Mouse (Mus musculus): ENCODE data around the gene Kitl.

Gene Kitl

GRCm38 (mm10) chr10:100015370-100016325 lies at the start of gene Kitl:
Gene Kitl (plus strand): TSS chr10:100015630.
- peak; percentile 43 to 49 for DNase-seq (ENCODE audit: low spot score in 2 of 2)

DNA sequence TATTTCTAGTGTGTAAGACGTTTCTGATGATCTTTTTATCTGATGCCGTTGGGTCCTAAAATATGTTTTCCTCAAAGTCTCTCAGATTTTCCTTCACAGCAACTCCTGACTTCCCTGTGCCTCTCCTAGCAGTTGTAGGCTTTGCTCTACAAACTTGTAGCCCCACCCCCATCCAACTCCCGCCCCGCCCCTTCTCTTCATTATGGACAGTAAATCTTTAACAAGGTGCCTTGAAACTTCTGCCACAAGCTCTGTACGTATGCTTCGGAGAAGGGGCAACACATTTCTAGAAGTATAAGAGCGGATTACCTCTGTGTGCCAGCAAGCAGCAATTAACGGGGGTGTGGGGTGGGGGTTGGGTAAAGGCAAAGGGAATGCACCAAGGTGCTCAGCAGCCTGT lies 42.6 kb upstream of the Kitl start:
- DNase-seq (ENCODE audit: low spot score in 2 of 2): no peak

- no peak for DNase-seq (ENCODE audit: low spot score in 2 of 2)
Measured at GRCm38 (mm10) chr10:99980096-99980495, 35.3 kb upstream of the Kitl start.

DNA sequence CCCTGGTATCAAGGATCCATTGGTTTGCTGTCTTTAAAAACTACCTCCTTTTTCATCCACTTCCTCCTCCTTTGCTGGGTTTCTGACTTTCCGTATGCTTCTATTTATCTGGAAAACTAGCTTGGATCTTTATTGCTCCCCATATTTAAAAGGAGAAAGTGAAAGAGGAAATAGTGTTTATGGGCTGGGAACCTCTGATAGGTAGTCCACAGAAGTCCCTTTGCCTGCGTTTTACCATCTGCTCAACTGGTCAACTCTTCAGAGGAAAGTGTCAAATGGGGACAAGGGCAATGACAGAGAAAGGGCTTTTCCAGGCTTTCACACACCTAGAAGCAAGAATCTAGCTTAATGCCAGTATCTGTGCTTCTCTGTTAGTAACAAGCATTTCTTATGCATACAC lies 34.5 kb upstream of the Kitl start:
- DNase-seq (ENCODE audit: low spot score in 2 of 2): no peak

GRCm38 (mm10) chr10:99981887-99982286 lies 33.5 kb upstream of the Kitl start:
- no peak for DNase-seq (ENCODE audit: low spot score in 2 of 2)

- no peak for DNase-seq (ENCODE audit: low spot score in 2 of 2)
Measured at GRCm38 (mm10) chr10:99986745-99987144, 28.7 kb upstream of the Kitl start.

- no peak for DNase-seq (ENCODE audit: low spot score in 2 of 2)
Measured at GRCm38 (mm10) chr10:99989758-99990157, 25.7 kb upstream of the Kitl start.

DNA sequence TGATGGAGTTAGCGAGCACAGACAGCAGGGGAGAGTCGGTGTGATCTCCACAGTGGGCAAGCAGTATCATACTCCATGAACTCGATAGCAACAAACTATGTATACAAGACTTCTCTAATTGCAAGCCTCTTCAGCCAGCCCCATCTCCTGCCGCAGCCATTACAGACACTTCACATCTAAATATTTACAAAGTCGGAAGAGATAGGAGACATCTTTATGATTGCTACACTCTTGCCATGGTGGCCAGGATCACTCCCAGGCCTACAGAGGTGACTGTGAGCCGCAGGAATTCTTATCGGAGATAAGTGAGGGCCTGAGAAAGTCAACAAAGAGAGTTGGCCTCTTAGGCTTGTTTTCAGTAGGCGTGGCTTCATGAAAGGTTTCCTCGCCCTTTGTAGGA lies 23.3 kb upstream of the Kitl start:
- DNase-seq (ENCODE audit: low spot score in 2 of 2): no peak

DNA sequence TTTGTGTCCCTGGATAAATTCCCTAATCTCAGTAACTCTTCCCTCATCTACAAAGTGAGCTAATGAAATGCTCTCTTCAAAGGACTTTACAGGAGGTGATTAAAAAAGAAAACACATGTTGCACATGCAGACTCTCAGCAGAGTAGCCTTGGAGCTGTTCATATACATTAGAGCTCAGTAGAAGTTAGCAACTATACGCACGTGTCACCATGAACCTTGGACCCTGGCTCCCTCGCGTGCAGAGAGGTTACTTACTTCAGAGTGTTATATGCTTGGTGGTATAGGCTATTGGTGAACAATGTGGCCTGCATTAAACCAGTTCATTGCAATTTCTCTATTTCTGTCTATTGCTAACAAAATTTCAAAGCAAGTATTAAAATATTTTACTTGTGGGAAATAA lies 14.0 kb upstream of the Kitl start:
- DNase-seq (ENCODE audit: low spot score in 2 of 2): no peak

- DNase-seq (ENCODE audit: low spot score in 2 of 2): no peak
Measured at GRCm38 (mm10) chr10:100003797-100004196, 11.6 kb upstream of the Kitl start.

DNA sequence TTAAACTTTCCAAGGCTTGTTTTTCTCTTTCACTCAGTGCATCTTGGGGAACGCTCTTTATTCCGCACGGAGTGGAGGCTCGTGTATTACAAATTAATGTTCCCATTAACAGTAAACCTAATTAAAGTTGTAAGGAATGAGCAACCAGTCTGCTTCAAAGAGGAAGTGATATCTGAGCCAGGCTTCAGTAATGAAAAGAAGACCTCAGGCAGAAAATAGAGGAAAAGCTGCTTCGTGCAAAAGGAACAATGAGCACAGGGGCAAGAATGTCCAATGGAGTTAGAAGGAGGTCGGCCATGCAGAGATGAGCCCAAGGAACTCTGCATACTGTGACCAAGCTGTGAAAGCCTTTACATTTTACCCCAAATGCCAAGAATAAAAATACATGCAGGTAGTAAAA lies 5.7 kb upstream of the Kitl start:
- no peak for DNase-seq (ENCODE audit: low spot score in 2 of 2)

DNA sequence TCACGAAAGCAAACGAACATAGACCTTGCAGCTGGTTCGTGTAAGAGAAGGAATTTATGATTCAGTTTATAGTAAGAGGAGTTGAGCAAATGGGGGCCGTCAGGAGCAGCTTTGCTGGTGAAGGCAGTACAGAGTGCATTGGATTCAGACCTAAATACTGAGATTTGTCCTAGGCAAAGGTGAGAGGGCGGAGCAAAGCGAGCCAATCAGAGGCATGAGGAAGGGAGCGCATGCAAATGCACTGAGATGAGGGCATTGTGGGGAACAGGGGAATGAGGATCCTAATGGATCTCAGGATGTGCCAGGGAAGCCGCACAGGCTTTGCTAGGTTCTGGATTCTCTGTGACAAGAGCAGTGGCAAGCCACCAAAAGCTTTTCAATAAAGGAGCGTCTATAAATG lies 5.1 kb upstream of the Kitl start:
- DNase-seq (ENCODE audit: low spot score in 2 of 2): no peak

- DNase-seq (ENCODE audit: low spot score in 2 of 2): no peak
Measured at GRCm38 (mm10) chr10:100014096-100014495, 1.3 kb upstream of the Kitl start.

DNA sequence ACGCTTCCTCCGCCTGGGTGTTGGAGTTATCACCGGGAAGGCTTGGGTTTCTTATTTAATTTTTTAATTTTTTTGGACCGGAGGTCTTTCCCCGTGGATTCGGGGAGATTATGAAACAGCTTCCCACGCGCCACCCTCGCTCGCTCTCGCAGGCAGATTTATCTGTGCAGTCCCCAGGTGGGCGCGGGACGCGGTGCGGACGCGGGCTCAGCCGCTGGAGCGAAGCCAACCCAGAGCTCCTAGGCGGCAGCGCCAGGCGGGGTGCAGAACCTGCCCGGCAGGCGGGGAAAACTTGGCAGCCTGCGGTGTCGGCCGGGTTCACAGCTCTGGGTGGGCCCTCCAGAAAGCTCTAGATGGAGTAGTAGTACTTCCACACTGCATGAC lies 888 bp downstream of the Kitl start:
- DNase-seq (ENCODE audit: low spot score in 2 of 2): peak; percentile 68 to 73

DNA sequence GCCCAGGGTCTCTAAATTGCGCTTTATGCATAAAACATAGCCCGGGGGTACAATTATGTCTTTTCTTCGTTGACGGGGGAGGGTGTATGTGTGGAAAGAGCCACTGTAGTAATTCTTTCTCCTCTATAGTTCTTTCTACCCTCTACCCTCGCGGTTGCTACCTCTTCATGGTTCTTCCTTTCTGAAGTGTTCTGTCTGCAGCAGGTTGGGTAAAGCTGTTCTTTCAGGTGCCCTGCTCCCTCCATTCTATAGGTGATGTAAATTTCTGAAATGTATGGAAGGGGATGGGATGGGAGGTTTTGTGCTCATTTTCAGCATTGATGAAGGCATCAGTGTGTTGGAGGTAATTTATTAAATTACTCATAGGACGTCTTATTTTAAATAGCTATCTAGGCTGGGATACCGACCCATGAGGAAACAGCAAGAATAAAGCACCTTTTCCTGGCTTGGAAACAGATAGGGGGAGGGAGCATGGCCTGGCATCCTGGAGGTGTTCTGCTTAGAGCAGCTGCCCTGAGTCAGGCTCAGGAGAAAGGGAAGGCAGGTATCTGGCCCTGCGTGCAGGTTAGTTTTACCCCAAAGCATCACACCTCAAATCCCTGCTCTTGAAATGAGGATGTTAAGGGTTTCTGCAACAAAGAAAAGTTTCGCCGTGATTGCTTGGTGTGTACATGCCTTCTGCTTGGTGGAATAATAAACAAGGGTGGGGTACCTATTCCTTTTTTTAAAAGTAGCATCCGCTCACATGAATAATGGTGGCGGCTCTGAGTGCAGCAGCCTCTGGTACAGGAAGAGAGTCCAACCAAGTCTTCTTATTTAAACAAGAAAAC lies 1.7 kb downstream of the Kitl start:
- DNase-seq (ENCODE audit: low spot score in 2 of 2): no peak

- DNase-seq (ENCODE audit: low spot score in 2 of 2): no peak
Measured at GRCm38 (mm10) chr10:100017771-100018070, 2.3 kb downstream of the Kitl start.

DNA sequence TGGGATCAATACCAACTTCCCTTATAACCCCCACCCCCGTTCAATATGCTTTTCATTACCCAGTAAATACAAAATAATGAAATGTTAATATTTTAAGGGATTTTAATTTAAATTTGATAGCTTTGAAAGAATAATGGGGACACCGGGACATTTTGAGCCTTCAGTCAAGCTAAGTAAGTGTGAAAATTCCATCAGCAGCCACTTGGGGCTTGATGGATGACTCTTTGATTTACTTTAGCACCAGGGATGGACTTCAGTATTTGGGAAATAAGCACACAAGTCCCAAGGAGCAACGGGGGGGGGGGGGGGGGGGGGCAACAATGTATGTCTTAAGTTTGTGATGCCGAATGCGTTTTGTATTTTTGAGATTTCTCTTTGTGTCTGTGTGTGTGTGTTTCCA lies 3.1 kb downstream of the Kitl start:
- DNase-seq (ENCODE audit: low spot score in 2 of 2): no peak

DNA sequence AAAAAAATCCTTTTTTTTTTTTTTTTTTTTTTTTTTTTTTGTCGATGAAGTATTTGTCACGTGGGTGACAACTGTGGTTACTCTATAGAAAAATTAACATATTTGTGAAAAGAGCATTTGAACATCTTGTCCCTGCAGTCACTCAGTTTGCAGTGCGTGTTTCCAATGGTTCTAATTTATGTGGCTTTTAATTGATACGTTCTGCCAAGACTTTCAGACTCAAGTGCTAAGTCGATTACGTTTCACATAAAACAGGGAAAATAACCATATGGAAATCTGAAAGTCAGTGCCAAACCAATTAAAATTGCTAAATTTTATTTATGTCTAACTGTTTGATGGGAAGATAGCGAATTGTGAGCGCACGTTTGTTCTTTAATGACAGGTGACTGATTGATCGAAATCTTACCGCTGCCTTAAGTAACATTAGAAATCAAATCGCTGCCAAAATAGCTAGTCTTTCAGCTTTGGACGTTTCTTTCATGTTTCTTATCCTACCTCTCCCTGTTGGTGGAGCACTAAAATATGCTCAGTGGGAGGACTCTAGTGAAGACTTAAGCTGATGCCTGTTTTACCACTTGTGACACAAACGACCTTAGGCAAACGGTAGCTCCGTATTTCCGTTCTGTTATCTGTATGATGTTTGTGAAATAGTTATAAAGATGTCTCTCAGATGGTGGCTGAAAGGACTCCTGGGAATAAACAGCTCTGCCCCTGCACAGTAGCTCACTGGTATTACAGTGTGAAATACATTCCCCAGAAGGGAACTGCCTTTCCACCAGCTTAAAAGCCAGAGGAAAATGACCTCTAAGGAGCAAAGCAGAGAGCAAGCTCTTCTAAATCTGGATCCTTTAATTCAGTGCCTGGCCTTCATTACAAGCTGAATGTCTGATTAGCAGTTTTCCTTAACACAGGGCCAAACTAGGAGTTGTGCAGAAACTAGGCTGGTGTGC lies 4.1 kb downstream of the Kitl start:
- DNase-seq (ENCODE audit: low spot score in 2 of 2): no peak

GRCm38 (mm10) chr10:100022090-100022834 lies 6.8 kb downstream of the Kitl start:
- no peak for DNase-seq (ENCODE audit: low spot score in 2 of 2)

DNA sequence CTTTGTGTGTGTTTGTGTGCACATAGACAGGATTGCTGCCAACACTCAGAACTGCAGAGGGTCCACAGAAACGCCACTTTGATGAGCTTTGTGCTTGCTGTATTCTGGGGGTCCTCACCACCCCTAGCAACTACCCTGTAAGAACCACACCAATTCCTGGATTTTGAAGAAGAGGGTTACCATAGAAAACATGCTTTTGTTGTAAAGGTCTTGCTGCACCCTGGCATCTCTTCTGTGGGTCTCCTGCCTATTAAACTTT lies 7.3 kb downstream of the Kitl start:
- DNase-seq (ENCODE audit: low spot score in 2 of 2): no peak

GRCm38 (mm10) chr10:100025665-100026064 lies 10.2 kb downstream of the Kitl start:
- no peak for DNase-seq (ENCODE audit: low spot score in 2 of 2)

All from frontal cortex, postnatal 25 days (tissue).